Mouse (Mus musculus): ENCODE data around the gene Rhox3e. TPM values are rescaled to one million over a fixed set of nuclear protein-coding genes. Genes with fewer than 3 reads are reported as not detected.

The Rhox3e gene
- not detected for polyA plus RNA-seq (2017; shearing (Covaris generic))

GRCm38 (mm10) chrX:37541719-37542118 is at the start of gene Rhox3e:
Rhox3e (plus strand) TSS chrX:37542019.

GRCm38 (mm10) chrX:37514059-37514458 is 27.8 kb upstream of the Rhox3e start, which contains the start of gene Rhox4d:
Rhox4d (plus strand) TSS chrX:37514359.

DNA sequence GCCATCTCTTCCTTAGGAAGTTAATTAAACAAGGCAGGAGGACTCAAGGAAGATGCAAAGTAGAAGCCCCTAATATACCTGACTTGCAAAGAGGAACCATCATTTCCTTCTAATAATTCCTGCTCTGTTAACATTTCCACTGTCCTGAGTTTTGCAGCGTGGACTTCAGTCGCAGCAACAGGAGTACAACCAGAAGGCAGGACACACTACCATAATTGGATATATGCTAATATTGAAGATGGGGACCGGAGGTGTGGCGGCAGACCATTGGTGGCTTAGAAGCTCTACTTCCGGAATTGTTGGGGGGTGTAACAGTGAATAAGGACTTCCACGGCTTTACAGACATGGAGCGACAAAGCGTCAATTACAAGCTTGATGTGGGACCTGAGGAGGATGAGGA is 11.7 kb upstream of the Rhox3e start, which contains the start of gene Rhox2e:
Gene Rhox2e (plus strand): TSS at position 301 of the 400 bp plus-strand sequence.

GRCm38 (mm10) chrX:37557112-37557511 is 15.3 kb downstream of the Rhox3e start, which contains the start of gene Rhox4e:
Rhox4e (plus strand) TSS chrX:37557412.

DNA sequence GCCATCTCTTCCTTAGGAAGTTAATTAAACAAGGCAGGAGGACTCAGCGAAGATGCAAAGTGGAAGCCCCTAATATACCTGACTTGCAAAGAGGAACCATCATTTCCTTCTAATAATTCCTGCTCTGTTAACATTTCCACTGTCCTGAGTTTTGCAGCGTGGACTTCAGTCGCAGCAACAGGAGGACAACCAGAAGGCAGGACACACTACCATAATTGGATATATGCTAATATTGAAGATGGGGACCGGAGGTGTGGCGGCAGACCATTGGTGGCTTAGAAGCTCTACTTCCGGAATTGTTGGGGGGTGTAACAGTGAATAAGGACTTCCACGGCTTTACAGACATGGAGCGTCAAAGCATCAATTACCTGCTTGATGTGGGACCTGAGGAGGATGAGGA is 29.3 kb downstream of the Rhox3e start, which contains the start of gene Rhox2f:
Gene Rhox2f (plus strand): TSS at position 301 of the 400 bp plus-strand sequence.

GRCm38 (mm10) chrX:37580692-37581091 is 38.9 kb downstream of the Rhox3e start, which contains the start of gene Rhox3f:
Rhox3f (plus strand) TSS chrX:37580992.

Other genes with a start within 250 kb of the Rhox3e start
- gene Rhox3a2, start 162.0 kb upstream of the Rhox3e start, polyA plus RNA-seq (2017; shearing (Covaris generic)) = not detected
- gene Rhox4a2, start 151.2 kb upstream of the Rhox3e start, polyA plus RNA-seq (2017; shearing (Covaris generic)) = not detected
- not detected for gene Rhox2b, start 130.0 kb upstream of the Rhox3e start, polyA plus RNA-seq (2017; shearing (Covaris generic))
- gene Rhox4b, start 109.5 kb upstream of the Rhox3e start, polyA plus RNA-seq (2017; shearing (Covaris generic)) = not detected
- gene Rhox2c, start 88.3 kb upstream of the Rhox3e start, polyA plus RNA-seq (2017; shearing (Covaris generic)) = not detected
- gene Rhox3c, start 83.4 kb upstream of the Rhox3e start, polyA plus RNA-seq (2017; shearing (Covaris generic)) = not detected
- not detected for gene Rhox4c, start 61.7 kb upstream of the Rhox3e start, polyA plus RNA-seq (2017; shearing (Covaris generic))
- gene Rhox2d, start 48.6 kb upstream of the Rhox3e start, polyA plus RNA-seq (2017; shearing (Covaris generic)) = not detected
- not detected for gene Rhox4d, start 27.7 kb upstream of the Rhox3e start, polyA plus RNA-seq (2017; shearing (Covaris generic))
- not detected for gene Rhox2e, start 11.6 kb upstream of the Rhox3e start, polyA plus RNA-seq (2017; shearing (Covaris generic))
- gene Rhox4e, start 15.4 kb downstream of the Rhox3e start, polyA plus RNA-seq (2017; shearing (Covaris generic)) = 0.61 TPM
- gene Rhox2f, start 29.4 kb downstream of the Rhox3e start, polyA plus RNA-seq (2017; shearing (Covaris generic)) = not detected
- not detected for gene Rhox3f, start 39.0 kb downstream of the Rhox3e start, polyA plus RNA-seq (2017; shearing (Covaris generic))
- 0.22 TPM for gene Rhox4f, start 65.7 kb downstream of the Rhox3e start, polyA plus RNA-seq (2017; shearing (Covaris generic))
- gene Rhox3g, start 86.6 kb downstream of the Rhox3e start, polyA plus RNA-seq (2017; shearing (Covaris generic)) = not detected
- not detected for gene Rhox2g, start 101.5 kb downstream of the Rhox3e start, polyA plus RNA-seq (2017; shearing (Covaris generic))
- not detected for gene Rhox4g, start 109.3 kb downstream of the Rhox3e start, polyA plus RNA-seq (2017; shearing (Covaris generic))
- gene Rhox3h, start 126.7 kb downstream of the Rhox3e start, polyA plus RNA-seq (2017; shearing (Covaris generic)) = not detected
- gene Rhox2h, start 131.3 kb downstream of the Rhox3e start, polyA plus RNA-seq (2017; shearing (Covaris generic)) = not detected